Mouse (Mus musculus) kidney, adult 9 months (tissue): ENCODE measurements around the gene Polr2f.
A peak's percentile ranks its signal among the peaks of the same experiment; 100 is the strongest.

Experiments used
- DNase-seq: peaks from one replicate; pipeline ENCODE4 v3.0.0; 2022

The Polr2f gene

GRCm38 (mm10) chr15:79122119-79122518 is 18.7 kb upstream of the Polr2f start:
- DNase-seq = no peak

- no peak for DNase-seq
These were observed 18.3 kb upstream of the Polr2f start for GRCm38 (mm10) chr15:79122546-79122945.

GRCm38 (mm10) chr15:79123751-79124150 is 17.1 kb upstream of the Polr2f start:
- DNase-seq = no peak

- DNase-seq = no peak
These were observed 16.4 kb upstream of the Polr2f start for GRCm38 (mm10) chr15:79124331-79124875.

GRCm38 (mm10) chr15:79126217-79126932 is 14.4 kb upstream of the Polr2f start:
- peak; percentile 72 for DNase-seq

GRCm38 (mm10) chr15:79127101-79127500 is 13.7 kb upstream of the Polr2f start:
- DNase-seq = no peak

GRCm38 (mm10) chr15:79128208-79128607 is 12.6 kb upstream of the Polr2f start:
- no peak for DNase-seq

GRCm38 (mm10) chr15:79129311-79129710 is 11.5 kb upstream of the Polr2f start:
- DNase-seq = no peak

- DNase-seq = peak; percentile 61
These were observed 10.0 kb upstream of the Polr2f start for GRCm38 (mm10) chr15:79130782-79131181.

GRCm38 (mm10) chr15:79131442-79131841 is 9.4 kb upstream of the Polr2f start:
- DNase-seq = peak; percentile 97

- peak; percentile 49 for DNase-seq
These were observed 7.6 kb upstream of the Polr2f start for GRCm38 (mm10) chr15:79133191-79133661.

- DNase-seq = peak; percentile 59
These were observed 6.1 kb upstream of the Polr2f start for GRCm38 (mm10) chr15:79134496-79135270.

- DNase-seq = no peak
These were observed 5.5 kb upstream of the Polr2f start for GRCm38 (mm10) chr15:79135332-79135731.

GRCm38 (mm10) chr15:79135783-79136575 is 4.8 kb upstream of the Polr2f start:
- DNase-seq = peak; percentile 56

GRCm38 (mm10) chr15:79139640-79140039 is 1.2 kb upstream of the Polr2f start:
- no peak for DNase-seq

- no peak for DNase-seq
These were observed 733 bp downstream of the Polr2f start for GRCm38 (mm10) chr15:79141566-79141917.

- no peak for DNase-seq
These were observed 2.5 kb downstream of the Polr2f start for GRCm38 (mm10) chr15:79143316-79143715.

- DNase-seq = no peak
These were observed 3.2 kb downstream of the Polr2f start for GRCm38 (mm10) chr15:79144021-79144420.

- no peak for DNase-seq
These were observed 4.7 kb downstream of the Polr2f start for GRCm38 (mm10) chr15:79145522-79145921.

- peak; percentile 81 for DNase-seq
These were observed 7.7 kb downstream of the Polr2f start for GRCm38 (mm10) chr15:79148533-79148932.

GRCm38 (mm10) chr15:79151881-79152280 is 11.1 kb downstream of the Polr2f start:
- DNase-seq = no peak

- DNase-seq = no peak
These were observed 11.9 kb downstream of the Polr2f start for GRCm38 (mm10) chr15:79152709-79153108.

- DNase-seq = no peak
These were observed 14.8 kb downstream of the Polr2f start for GRCm38 (mm10) chr15:79155572-79155971.
